Mouse (Mus musculus): ENCODE data around the gene Dnmbp. TPM values are rescaled to one million over a fixed set of nuclear protein-coding genes. Genes with fewer than 3 reads are reported as not detected.

The Dnmbp gene
- 8.9 TPM for polyA plus RNA-seq (2017; shearing (Covaris generic))

DNA sequence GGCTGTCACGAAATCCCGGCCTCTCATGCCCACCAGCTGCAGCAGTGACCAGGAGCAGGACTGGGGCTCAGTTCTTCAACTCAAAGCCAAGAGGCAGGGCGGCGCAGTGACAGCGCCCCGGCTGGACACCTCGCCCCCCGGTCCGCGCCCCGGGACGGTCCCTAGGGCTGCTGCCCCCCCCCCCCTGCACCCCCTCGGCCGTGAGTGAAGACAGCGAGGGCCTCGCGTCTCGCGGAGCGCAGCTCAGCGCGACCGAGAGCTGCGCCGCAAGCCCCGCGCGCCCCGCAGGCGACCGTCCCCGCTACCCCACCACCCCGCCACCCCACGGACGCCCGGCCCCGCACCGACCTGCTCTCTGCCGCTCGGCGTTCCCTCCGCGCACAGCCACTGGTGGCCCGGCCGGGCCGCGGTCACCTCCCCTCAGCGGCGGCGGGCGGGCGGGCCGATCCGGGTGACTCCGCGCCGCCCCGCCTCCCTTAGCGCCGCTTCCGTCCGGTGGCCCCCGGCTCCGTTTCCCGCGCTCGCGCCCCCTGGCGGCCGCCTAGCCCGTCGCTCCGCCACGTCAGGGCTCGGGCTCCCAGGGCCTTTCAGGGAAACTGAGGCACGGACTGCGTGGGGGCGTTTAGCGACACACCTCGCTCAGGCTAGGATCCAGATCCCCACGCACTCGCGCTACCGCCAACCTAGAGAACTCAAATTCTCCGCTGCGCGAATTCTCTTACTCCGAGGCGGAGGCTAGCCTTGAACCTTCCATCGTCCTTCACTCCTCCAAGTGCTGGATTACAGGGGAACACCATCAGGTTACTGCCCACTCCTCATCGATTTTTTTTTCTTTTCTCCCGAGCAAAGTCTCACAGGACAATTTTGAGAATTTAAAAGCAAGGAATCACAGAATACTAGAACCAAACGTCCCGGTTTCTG, at the start of gene Dnmbp:
Dnmbp (minus strand) TSS at position 423 of the 921 bp plus-strand sequence.

DNA sequence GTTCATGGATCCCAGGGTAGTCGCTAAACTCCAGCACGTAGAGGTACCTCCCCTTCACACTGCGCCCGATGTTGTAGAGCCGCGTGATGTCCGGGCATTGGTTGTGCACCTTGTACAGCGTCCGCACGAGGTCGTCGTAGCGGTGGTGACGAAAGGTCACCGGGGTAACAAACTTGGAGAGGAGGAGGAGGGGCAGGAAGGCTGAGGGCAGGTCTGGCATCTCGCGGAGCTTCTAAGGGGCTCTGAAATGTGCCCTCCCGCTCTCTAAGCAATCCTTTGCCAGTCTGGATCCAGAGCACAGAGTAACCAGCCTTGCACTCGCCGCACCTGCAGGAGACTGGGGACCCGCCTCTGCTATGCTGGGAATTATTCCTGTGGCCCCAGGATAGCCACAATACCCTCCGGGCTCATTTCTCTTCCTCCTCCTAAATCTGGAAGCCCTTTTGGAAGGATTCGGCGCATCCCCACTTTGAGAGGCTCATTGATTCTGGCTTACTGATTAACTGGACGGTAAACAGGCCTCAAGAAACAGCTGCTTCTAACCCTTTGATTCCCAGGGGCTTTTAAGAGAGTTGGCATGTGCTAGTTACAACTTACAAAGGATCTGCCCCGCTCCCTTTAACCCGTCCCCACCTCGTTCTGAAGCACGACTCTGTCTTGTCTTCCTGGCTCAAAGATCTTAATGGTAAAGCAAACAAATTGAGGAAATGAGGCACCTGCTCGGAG, 46.2 kb upstream of the Dnmbp start, which contains the start of gene Cpn1:
Cpn1 (minus strand) TSS at position 488 of the 726 bp plus-strand sequence.

Other genes starting within 250 kb of the Dnmbp start
- gene Cutc, start 187.2 kb downstream of the Dnmbp start, polyA plus RNA-seq (2017; shearing (Covaris generic)): 17.9 TPM
- 45.8 TPM for gene Cox15, start 187.2 kb downstream of the Dnmbp start, polyA plus RNA-seq (2017; shearing (Covaris generic))
- gene Abcc2, start 158.0 kb downstream of the Dnmbp start, polyA plus RNA-seq (2017; shearing (Covaris generic)): not detected
- gene Cpn1, start 46.4 kb upstream of the Dnmbp start, polyA plus RNA-seq (2017; shearing (Covaris generic)): not detected
- 0.15 TPM for gene Cyp2c23, start 89.0 kb upstream of the Dnmbp start, polyA plus RNA-seq (2017; shearing (Covaris generic))
- gene Erlin1, start 129.6 kb upstream of the Dnmbp start, polyA plus RNA-seq (2017; shearing (Covaris generic)): 8.6 TPM
- 50.5 TPM for gene Chuk, start 167.3 kb upstream of the Dnmbp start, polyA plus RNA-seq (2017; shearing (Covaris generic))
- 37.6 TPM for gene Cwf19l1, start 195.7 kb upstream of the Dnmbp start, polyA plus RNA-seq (2017; shearing (Covaris generic))
- gene Bloc1s2, start 206.3 kb upstream of the Dnmbp start, polyA plus RNA-seq (2017; shearing (Covaris generic)): 127 TPM

All from inflammation-experienced regulatory T-cells, adult 16 weeks (primary cell).